Mouse (Mus musculus) liver, embryonic 15.5 days (tissue): Measurements from ENCODE around the gene Gpr173. TPM values are rescaled to one million over a fixed set of nuclear protein-coding genes. Genes with fewer than 3 reads are reported as not detected.
"Not testable (repeated sequence)": the region's sequence is repeated elsewhere in the genome, so short reads cannot be mapped to it uniquely, and the experiment has no call there.

Source experiments
- ATAC-seq: fragments of 200-750 bp; cut with Nextera tagmentation; 2 replicates; pipeline ENCODE4 v1.8.0; 2017; ENCODE audit warnings: moderate number of reproducible peaks, mild to moderate bottlenecking, moderate library complexity; ENCODE audit not compliant: insufficient read depth
- H3K27ac ChIP-seq: fragments of 300-500 bp; sonication (generic); replicated peaks from 2 replicates; pipeline ENCODE4 v1.5.1; 2015; ENCODE audit warnings: mild to moderate bottlenecking, inconsistent platforms
- H3K27me3 ChIP-seq: fragments of 300-500 bp; sonication (generic); 2 replicates; pipeline ENCODE4 v1.6.1; 2015; ENCODE audit warnings: mild to moderate bottlenecking, inconsistent platforms
- H3K36me3 ChIP-seq: fragments of 300-500 bp; sonication (generic); replicated peaks from 2 replicates; pipeline ENCODE4 v1.6.1; 2015; ENCODE audit warnings: moderate library complexity, mild to moderate bottlenecking, inconsistent platforms
- H3K4me1 ChIP-seq: fragments of 300-500 bp; sonication (generic); replicated peaks from 2 replicates; pipeline ENCODE4 v1.6.1; 2015; ENCODE audit warnings: inconsistent platforms
- H3K4me2 ChIP-seq: fragments of 300-500 bp; sonication (generic); 2 replicates; pipeline ENCODE4 v1.6.1; 2015; ENCODE audit warnings: moderate library complexity, mild to moderate bottlenecking, inconsistent platforms
- H3K4me3 ChIP-seq: fragments of 300-500 bp; sonication (generic); replicated peaks from 2 replicates; pipeline ENCODE4 v1.5.1; 2015; ENCODE audit warnings: mild to moderate bottlenecking, inconsistent platforms
- H3K9ac ChIP-seq: fragments of 300-500 bp; sonication (generic); 2 replicates; pipeline ENCODE4 v1.6.1; 2015; ENCODE audit warnings: moderate library complexity, mild to moderate bottlenecking, inconsistent platforms
- H3K9me3 ChIP-seq: fragments of 300-500 bp; sonication (generic); replicated peaks from 2 replicates; pipeline ENCODE4 v1.6.1; 2016; ENCODE audit warnings: inconsistent platforms
- WGBS: fragments of 180-500 bp; shearing (Covaris S2); methylation state at CpG from one replicate; pipeline ENCODE4 v1.1.7; 2015; ENCODE audit warnings: mixed read lengths; ENCODE audit not compliant: insufficient replicate concordance; 5-methylcytosine and 5-hydroxymethylcytosine counted together
- polyA plus RNA-seq: library from polyadenylated mRNA; unstranded; fragments of >200 nt; fragmentation: Nextera tagmentation; extraction: Ambion mirVana; gene quantifications from 2 replicates; pipeline ENCODE4 v1.2.1, GENCODE M21; 2015

Gene Gpr173
- polyA plus RNA-seq, 1 experiment from 2014 or later = 0.12 TPM

- Histone ChIP-seq H3K4me2 (peak overlapping the region; percentile 68), H3K9ac (peak overlapping the region; percentile 16; the same call in 1 of the 2 replicates), H3K27me3 (peaks cover 6% of the 10 kb centered on the region), H3K36me3 (no peaks in the 10 kb centered on the region), H3K9me3 (no peaks in the 10 kb centered on the region), H3K27ac (peak overlapping the region; percentile 45; the same call in 1 of the 2 replicates), H3K4me3 (peak overlapping the region; percentile 57), H3K4me1 (peaks cover 17% of the 10 kb centered on the region; the same call in 1 of the 2 replicates)
- 14% methylated on average over 33 of the region's 33 CpGs for WGBS
- ATAC-seq = peak; percentile 92
These were observed 31.8 kb downstream of the Gpr173 start for GRCm38 (mm10) chrX:152336546-152337332.

GRCm38 (mm10) chrX:152336123-152336522 lies 32.4 kb downstream of the Gpr173 start:
- ATAC-seq, H3K9ac ChIP-seq, H3K9me3 ChIP-seq, H3K27me3 ChIP-seq, H3K27ac ChIP-seq, H3K36me3 ChIP-seq: not testable (repeated sequence)
- 47% methylated on average over 4 of the region's 4 CpGs for whole genome bisulfite sequencing
- Histone ChIP-seq H3K4me1 (peaks cover 12% of the 10 kb centered on the region; the same call in 1 of the 2 replicates), H3K4me3 (peak overlapping the region; percentile 57), H3K4me2 (peak overlapping the region; percentile 68)

GRCm38 (mm10) chrX:152329400-152329799 lies 39.1 kb downstream of the Gpr173 start:
- H3K36me3 ChIP-seq, H3K9ac ChIP-seq, H3K4me3 ChIP-seq, H3K9me3 ChIP-seq, H3K27me3 ChIP-seq, H3K4me1 ChIP-seq, H3K27ac ChIP-seq, ATAC-seq, H3K4me2 ChIP-seq: not testable (repeated sequence)

- H3K4me2 ChIP-seq = peak overlapping the region; percentile 75
- no peak overlapping the region for H3K27ac ChIP-seq
- H3K4me3 ChIP-seq = peak overlapping the region; percentile 67
- H3K36me3 ChIP-seq = no peaks in the 10 kb centered on the region
- no peaks in the 10 kb centered on the region for H3K9me3 ChIP-seq
- 0 out of 2 replicates have a peak, but pooled peaks cover 3% of the 10 kb centered on the region for H3K4me1 ChIP-seq
- WGBS = 23% methylated on average over 8 of the region's 8 CpGs
- ATAC-seq = peak; percentile 31
- 0 out of 2 replicates have a peak overlapping the region, but pooled peaks have one; percentile 30 for H3K9ac ChIP-seq
- H3K27me3 ChIP-seq = peaks cover 9% of the 10 kb centered on the region; the same call in 1 of the 2 replicates
These were observed 40.8 kb downstream of the Gpr173 start for GRCm38 (mm10) chrX:152327689-152328052.

- H3K27me3 ChIP-seq = peaks cover 9% of the 10 kb centered on the region; the same call in 1 of the 2 replicates
- no peak within 1 kb of the TSS for H3K27ac ChIP-seq
- H3K9ac ChIP-seq = peak within 1 kb of the TSS; percentile 57
- no peaks in the 10 kb centered on the region for H3K9me3 ChIP-seq
- WGBS = 12% methylated on average over 29 of the region's 29 CpGs
- peak within 1 kb of the TSS; percentile 67 for H3K4me3 ChIP-seq
- peak within 1 kb of the TSS; percentile 75 for H3K4me2 ChIP-seq
- no peaks in the 10 kb centered on the region for H3K36me3 ChIP-seq
- 0 out of 2 replicates have a peak, but pooled peaks cover 3% of the 10 kb centered on the region for H3K4me1 ChIP-seq
- ATAC-seq = peak; percentile 99
These were observed 41.4 kb downstream of the Gpr173 start, which contains the start of gene Kantr for GRCm38 (mm10) chrX:152326996-152327688. Gene Kantr (minus strand): TSS chrX:152327495.

- Histone ChIP-seq H3K4me1 (0 out of 2 replicates have a peak, but pooled peaks cover 3% of the 10 kb centered on the region), H3K27ac (no peak overlapping the region), H3K4me2 (no peak overlapping the region), H3K4me3 (no peak overlapping the region), H3K36me3 (no peaks in the 10 kb centered on the region), H3K9me3 (no peaks in the 10 kb centered on the region), H3K9ac (no peak overlapping the region), H3K27me3 (no peaks in the 10 kb centered on the region; the same call in 1 of the 2 replicates)
- ATAC-seq = no peak
- 71% methylated on average over 1 of the region's 1 CpGs for WGBS
These were observed 44.9 kb downstream of the Gpr173 start for GRCm38 (mm10) chrX:152323584-152323983.

GRCm38 (mm10) chrX:152322776-152323175 lies 45.7 kb downstream of the Gpr173 start:
- no peak for ATAC-seq
- 16% methylated on average over 2 of the region's 2 CpGs for WGBS
- H3K9me3 ChIP-seq = no peaks in the 10 kb centered on the region
- H3K27me3 ChIP-seq = no peaks in the 10 kb centered on the region; the same call in 1 of the 2 replicates
- H3K36me3 ChIP-seq = no peaks in the 10 kb centered on the region
- H3K9ac ChIP-seq = no peak overlapping the region
- H3K4me3 ChIP-seq = no peak overlapping the region
- H3K27ac ChIP-seq = no peak overlapping the region
- H3K4me1 ChIP-seq = 0 out of 2 replicates have a peak, but pooled peaks cover under 1% of the 10 kb centered on the region
- no peak overlapping the region for H3K4me2 ChIP-seq

- ATAC-seq = no peak
- no peak overlapping the region for H3K27ac ChIP-seq
- no peak overlapping the region for H3K4me2 ChIP-seq
- no peak overlapping the region for H3K4me3 ChIP-seq
- 60% methylated on average over 4 of the region's 4 CpGs for whole genome bisulfite sequencing
- no peak overlapping the region for H3K9ac ChIP-seq
- no peaks in the 10 kb centered on the region for H3K4me1 ChIP-seq
- H3K9me3 ChIP-seq = no peaks in the 10 kb centered on the region
- no peaks in the 10 kb centered on the region for H3K36me3 ChIP-seq
- no peaks in the 10 kb centered on the region for H3K27me3 ChIP-seq
These were observed 48.0 kb downstream of the Gpr173 start for GRCm38 (mm10) chrX:152320535-152320934.

- Histone ChIP-seq H3K9ac (no peak overlapping the region), H3K36me3 (no peaks in the 10 kb centered on the region), H3K27me3 (no peaks in the 10 kb centered on the region; the same call in 1 of the 2 replicates), H3K9me3 (no peaks in the 10 kb centered on the region), H3K4me1 (peaks cover 28% of the 10 kb centered on the region), H3K4me3 (no peak overlapping the region), H3K27ac (peak overlapping the region; percentile 79), H3K4me2 (no peak overlapping the region)
- ATAC-seq = peak; percentile 76
- WGBS = 30% methylated on average over 2 of the region's 2 CpGs
These were observed 60.6 kb downstream of the Gpr173 start for GRCm38 (mm10) chrX:152307942-152308341.

GRCm38 (mm10) chrX:152307371-152307770 lies 61.1 kb downstream of the Gpr173 start:
- Histone ChIP-seq H3K4me1 (peaks cover 28% of the 10 kb centered on the region), H3K9me3 (no peaks in the 10 kb centered on the region), H3K27me3 (no peaks in the 10 kb centered on the region; the same call in 1 of the 2 replicates), H3K36me3 (no peaks in the 10 kb centered on the region), H3K4me3 (no peak overlapping the region), H3K4me2 (no peak overlapping the region; the same call in 1 of the 2 replicates), H3K9ac (no peak overlapping the region), H3K27ac (peak overlapping the region; percentile 81)
- peak; percentile 100 for ATAC-seq

- peak overlapping the region; percentile 81 for H3K27ac ChIP-seq
- H3K36me3 ChIP-seq = no peaks in the 10 kb centered on the region
- no peak for ATAC-seq
- no peak overlapping the region for H3K9ac ChIP-seq
- H3K4me3 ChIP-seq = no peak overlapping the region
- no peaks in the 10 kb centered on the region for H3K9me3 ChIP-seq
- H3K4me1 ChIP-seq = peaks cover 28% of the 10 kb centered on the region
- WGBS = 65% methylated on average over 2 of the region's 2 CpGs
- H3K27me3 ChIP-seq = no peaks in the 10 kb centered on the region; the same call in 1 of the 2 replicates
- no peak overlapping the region for H3K4me2 ChIP-seq
These were observed 62.3 kb downstream of the Gpr173 start for GRCm38 (mm10) chrX:152306224-152306623.
